Mouse (Mus musculus) heart, postnatal 10 days (tissue): ENCODE data around the gene Add3. TPM values are rescaled to one million over a fixed set of nuclear protein-coding genes. Genes with fewer than 3 reads are reported as not detected.

Experiments
- DNase-seq, 2 experiments: peaks; one replicate each; pipeline ENCODE4 v3.0.0; 2021
- intact Hi-C: fragments of 180-260 bp; cut with DNase I; formaldehyde crosslinking; loops from one replicate; pipeline ENCODE4 v1.15.1; 2025
- total RNA-seq, 2 experiments: library from RNA; stranded (reverse); gene quantifications; 2 replicates each; pipeline ENCODE4 v1.2.3; 2021

Gene Add3
- total RNA-seq, 2 experiments from 2014 or later = 79.2 to 83.7 TPM

DNA sequence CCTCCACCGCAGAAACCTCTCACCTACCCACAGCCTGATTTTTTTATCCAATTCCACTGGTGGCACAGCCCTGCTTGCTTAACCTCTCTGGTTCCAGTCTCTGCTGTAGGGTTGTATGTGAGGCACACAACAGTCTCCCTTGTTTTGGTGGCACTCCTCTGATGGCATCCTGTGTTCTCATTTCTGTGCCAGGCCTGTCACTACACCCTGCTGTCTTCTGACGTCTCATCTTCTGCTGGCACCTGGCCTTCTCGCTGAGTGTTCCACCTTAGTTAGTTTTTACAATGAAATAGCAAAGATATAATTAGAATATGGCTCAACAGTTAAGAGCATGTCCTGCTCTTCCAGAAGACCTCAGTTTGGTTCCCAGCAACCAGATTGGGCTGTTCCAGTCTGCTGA is 49.5 kb downstream of the Add3 start:
- intact Hi-C loops = loop anchor here (5.0 kb wide), 1 partner anchor 38 kb away; no protein-coding TSS in a partner anchor

DNA sequence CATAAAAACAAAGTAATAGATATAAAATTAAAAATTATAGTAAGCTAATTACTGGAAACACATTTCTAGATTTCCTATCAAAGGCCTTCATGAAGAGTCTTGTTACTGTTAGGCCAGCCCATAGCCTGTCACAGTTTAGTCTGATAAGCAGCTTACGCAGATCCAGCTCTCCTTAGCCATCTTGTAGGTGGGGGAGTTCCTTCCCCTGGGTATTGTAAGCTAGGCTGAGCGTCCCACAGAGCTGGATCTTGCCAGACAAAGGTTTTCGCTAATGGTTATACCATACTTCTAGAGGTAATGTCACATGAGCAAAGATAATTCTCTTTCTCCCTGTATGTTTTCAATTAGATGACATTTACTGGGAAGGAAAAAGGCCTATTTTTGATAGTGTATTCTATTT is 50.0 kb downstream of the Add3 start:
- no peak for DNase-seq
- intact Hi-C loops = loop anchor here (5.0 kb wide), 1 partner anchor 37 kb away; no protein-coding TSS in a partner anchor

More for the DNA sequence above, 49.5 kb downstream of the Add3 start:
- DNase-seq = no peak

- peak in 1 of 2 experiments; percentile 53 for DNase-seq
- intact Hi-C loops = loop anchor here (5.0 kb wide), 1 partner anchor 35 kb away; no protein-coding TSS in a partner anchor
Measured at GRCm38 (mm10) chr19:53191867-53192487, 51.7 kb downstream of the Add3 start.

- DNase-seq = no peak
- intact Hi-C loops = loop anchor here (5.0 kb wide), 1 partner anchor 34 kb away; no protein-coding TSS in a partner anchor
Measured at GRCm38 (mm10) chr19:53193190-53193589, 52.9 kb downstream of the Add3 start.

DNA sequence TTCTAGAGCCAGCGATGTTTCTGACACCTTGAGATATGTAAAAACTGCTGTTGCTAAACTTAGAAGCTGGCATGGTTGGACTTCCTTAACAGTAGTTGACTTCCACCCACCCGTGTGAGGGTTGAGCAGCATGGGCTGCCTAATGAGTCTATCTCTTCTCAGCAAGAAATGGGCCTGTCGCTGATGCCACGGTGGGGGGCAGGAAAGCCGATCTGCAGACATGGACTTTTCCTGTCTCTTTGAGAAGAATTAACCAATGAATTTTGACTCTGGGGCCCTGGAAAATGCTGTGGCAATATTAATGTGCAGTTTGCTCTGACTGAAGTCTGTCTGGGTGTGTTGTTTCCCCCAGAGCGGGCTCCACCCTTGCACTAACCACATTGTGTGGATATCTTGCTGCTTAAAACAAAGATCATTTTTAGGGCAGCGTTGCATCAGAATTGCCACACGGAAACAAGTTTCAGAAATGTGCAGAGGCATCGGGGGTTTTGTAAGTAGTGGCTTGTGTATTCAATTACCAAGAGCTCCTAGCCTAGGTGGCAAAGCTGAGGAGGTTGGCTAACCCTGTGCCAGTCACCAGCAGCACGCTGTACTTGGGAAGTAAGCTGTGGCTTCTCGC is 53.8 kb downstream of the Add3 start:
- DNase-seq = peak in 1 of 2 experiments; percentile 65
- intact Hi-C loops = loop anchor here (2.0 to 5.0 kb wide), 2 partner anchors 33 to 51 kb away; no protein-coding TSS in a partner anchor

DNA sequence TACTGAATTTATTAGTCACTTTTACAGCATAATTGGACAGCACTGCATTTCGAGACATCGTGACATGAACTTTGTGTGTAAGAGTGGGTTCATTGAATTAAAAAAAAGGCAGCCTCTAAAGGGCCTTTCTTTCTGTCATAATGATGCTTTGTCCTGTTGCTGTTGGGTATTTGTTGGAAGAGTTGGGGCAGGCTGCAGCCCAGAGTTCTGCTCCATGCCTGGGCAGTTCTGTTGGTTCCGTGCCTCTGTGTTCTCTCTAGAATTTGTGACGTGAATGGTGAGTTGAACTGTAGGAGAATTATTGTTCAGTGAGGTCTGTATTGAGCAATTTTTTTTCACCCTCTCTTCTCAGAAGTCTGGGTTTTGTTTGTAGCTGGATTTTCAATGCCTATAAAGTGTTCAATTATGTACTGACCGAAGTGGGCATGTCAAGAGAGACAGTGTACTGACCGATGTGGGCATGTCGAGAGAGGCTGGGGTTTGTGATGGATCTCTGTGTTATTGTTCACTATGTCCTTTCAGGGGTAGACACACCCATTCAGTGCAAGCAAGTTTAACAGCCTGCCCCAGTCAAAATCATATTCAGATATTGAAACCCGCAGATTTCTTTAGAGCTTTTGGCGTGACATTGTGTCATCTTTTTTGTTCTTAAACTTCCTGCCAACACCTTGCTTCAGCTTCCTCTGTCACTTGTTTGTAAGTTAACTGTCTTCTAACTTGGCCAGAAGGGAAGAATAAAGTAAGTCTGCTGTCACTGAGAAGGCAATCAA is 54.7 kb downstream of the Add3 start:
- intact Hi-C loops = loop anchor here (2.0 to 5.0 kb wide), 2 partner anchors 32 to 52 kb away; no protein-coding TSS in a partner anchor
- no peak for DNase-seq

- intact Hi-C loops = no loop called here
Measured at GRCm38 (mm10) chr19:53196961-53197360, 56.7 kb downstream of the Add3 start.

DNA sequence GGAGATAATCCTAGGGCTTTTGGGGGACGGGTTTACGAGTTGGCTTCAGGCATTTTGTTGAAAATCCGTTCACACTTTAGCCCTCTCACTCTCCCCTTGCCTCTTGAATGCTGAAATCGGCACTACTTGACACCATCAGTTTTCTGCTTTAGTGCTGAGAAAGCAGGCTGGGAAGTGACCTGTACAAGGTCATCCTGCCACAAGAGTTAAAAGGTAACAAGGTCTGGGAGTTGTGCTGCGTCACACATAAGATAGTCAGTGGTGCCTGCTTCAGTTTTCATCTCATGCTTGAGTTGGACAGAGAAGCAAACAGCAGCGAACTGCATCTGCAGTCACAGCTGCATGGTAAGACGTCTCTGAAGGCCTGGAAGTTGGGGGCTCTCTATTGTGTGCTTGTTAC is 57.5 kb downstream of the Add3 start:
- intact Hi-C loops = no loop called here
- DNase-seq = no peak

More at GRCm38 (mm10) chr19:53196961-53197360, 56.7 kb downstream of the Add3 start:
- no peak for DNase-seq

DNA sequence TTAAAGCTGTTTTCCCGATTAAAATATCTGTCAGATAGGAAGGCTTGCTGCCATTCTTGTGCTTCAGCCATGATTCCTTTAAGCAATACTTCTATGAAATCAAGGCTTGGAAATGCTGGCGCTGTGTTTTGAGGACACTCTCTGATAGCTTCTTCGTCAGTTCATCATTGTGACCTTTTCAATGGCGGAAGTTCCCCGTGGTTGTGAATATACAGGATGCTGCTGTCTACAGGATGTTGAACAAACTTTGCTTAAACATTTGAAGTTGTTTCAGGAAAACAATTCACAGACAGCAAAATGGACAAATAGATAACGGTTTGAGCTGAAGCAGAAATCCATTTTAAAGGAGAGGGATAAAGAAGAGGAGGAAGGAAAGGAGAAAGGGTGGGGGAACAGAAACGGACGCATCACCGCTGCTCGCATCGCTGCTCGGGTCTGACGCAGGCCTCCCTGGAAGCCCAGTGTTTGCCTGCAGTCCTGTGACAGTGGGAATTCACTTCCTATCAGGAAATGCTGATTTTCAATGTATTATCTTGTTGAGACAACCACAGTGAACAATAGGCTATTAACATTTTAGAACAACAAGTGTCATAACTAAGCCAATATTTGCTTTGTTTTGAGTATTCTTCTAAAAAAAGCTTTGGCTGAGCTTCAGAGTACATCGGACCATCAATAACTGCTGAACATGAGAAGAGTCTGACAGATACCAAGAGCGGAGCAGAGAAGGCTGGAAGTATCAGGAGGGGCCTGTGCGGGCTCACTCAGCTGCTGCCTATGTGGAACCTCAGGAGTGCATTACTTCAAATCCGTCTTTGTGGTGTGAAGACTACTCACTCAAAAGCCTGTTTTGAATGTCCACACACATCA is 58.7 kb downstream of the Add3 start:
- no peak for DNase-seq
- intact Hi-C loops = no loop called here

GRCm38 (mm10) chr19:53199711-53200110 is 59.5 kb downstream of the Add3 start:
- intact Hi-C loops = no loop called here
- no peak for DNase-seq

DNA sequence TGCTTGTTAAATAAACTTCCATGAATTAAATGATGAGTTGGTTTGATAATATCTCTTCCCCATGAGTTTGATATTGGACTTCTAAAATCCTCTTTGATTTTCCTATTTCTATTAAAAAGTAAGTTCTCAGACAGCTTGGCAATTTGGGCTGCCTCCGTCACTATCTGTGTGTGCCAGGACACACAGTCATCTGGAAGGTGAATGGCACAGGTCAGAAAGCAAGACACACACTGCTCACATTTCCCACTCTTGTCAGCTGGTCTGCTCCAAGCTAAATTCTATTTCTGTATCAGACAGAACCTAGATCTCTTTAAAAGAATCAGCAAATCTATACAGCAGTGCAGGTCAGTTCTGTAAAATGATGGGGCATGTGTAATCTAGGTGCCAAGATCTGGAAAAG is 61.9 kb downstream of the Add3 start:
- intact Hi-C loops = no loop called here

DNA sequence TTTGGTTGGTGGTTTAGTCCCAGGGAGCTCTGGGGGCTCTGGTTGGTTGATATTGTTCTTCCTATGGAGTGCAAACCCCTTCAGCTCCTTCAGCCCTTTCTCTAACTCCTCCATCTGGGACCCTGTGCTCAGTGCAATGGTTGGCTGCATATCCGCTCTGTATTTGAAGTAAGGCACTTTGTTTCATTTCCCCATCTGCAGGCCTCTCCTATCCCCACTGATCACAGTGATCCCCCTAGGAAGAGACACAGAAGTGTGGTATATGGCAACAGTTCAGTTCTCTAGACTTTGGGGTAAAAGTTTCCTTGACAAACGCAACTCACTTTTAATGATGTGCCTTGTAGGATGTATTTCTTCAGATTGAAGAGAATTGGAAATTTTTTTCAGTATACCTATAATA is 66.7 kb downstream of the Add3 start:
- intact Hi-C loops = no loop called here
- DNase-seq = no peak

More for the DNA sequence above, 61.9 kb downstream of the Add3 start:
- no peak for DNase-seq

DNA sequence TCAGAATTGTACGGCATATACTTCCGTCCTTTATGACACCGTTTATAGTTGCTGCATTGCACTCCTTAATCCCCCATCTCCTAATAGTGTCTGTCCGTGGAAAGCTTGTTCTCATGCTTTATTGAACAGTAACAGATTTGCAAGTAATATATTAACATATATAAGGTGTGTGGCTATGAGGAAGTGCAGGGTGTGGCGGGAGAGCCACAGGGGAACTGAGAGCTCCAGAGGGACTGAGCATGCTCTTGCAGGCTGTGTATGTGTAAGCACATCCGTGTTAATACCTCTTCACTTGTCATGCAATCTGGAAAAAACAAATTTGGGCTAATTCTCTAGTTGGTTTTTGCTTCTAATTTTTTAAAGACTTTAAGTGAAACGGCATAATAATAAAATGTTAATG is 68.6 kb downstream of the Add3 start:
- intact Hi-C loops = no loop called here
- no peak for DNase-seq

DNA sequence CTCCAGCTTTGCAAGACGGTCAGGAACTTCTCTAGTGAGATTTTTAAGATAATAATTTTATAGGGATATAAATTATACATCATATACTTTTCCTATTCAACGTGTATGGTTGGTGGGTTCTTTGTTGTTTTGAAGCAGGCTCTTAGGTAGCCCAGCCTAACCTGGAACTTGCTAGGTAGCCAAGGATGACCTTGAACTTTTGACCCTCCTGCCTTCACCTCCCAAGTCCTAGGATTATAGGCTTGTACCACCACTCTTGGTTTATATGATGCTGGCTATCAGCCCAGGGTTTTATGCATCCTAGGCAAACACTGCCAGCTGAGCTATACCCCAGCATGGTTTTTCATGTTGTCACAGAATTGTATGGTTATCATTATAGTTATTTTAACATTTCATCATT is 70.0 kb downstream of the Add3 start:
- no peak for DNase-seq
- intact Hi-C loops = no loop called here

GRCm38 (mm10) chr19:53215352-53215751 is 75.1 kb downstream of the Add3 start:
- intact Hi-C loops = loop anchor here (5.0 kb wide), 1 partner anchor 73 kb away; the partner anchor contains the start of gene Add3

DNA sequence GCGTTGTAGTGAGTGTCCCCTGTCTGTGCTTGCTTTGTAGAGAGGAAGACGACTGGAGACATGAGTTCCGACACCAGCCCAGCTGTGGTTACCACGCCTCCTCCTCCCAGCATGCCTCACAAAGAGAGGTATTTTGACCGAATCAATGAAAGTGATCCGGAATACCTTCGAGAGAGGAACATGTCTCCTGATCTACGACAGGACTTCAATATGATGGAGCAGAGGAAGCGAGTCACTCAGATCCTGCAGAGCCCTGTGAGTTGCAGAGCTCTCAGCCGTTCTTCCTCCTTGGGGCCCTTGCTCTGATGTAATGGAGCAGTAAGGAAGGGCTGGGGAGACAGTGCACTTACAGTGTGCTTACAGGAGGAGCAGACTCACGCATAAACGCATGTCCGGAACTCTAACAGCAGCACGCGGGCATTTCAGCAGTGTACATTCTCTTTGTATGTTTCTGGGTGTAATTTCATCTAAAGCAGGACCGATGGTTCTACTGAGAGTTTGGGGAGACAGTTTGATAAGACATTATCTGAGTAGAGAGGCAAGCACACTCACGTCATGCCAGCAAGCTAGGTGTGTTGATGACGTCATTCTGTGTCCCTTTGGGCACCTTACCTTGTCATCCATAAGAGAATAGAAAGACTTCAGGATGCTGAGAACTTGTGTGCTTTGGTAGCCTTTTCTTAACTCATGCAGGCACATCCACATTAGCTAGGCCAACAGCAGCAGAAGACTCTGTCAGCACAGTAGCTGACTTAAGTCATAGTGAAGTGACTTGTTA is 76.7 kb downstream of the Add3 start:
- no peak for DNase-seq
- intact Hi-C loops = loop anchor here (5.0 kb wide), 1 partner anchor 75 kb away; the partner anchor contains the start of gene Add3

More at GRCm38 (mm10) chr19:53215352-53215751, 75.1 kb downstream of the Add3 start:
- DNase-seq = no peak

DNA sequence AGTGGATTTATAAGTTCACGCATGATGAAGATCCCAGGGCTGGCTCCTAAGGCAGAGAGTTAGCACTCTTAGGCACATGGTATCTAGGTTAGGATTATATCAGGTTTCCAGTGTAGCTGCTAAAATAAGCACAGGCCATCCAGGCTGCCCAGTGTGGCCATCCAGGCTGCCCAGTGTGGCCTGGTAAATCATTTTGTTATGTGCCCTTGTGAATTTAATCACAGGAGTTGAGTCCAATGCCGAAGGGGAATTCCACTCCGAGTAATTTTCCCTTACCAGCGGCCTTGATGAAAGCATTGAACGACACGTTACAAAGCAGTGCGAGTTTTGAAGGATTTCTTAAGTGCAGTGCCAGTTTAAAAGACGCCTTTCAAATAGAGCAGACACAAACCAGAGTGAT is 77.6 kb downstream of the Add3 start:
- DNase-seq = peak; percentile 35 to 40
- intact Hi-C loops = loop anchor here (5.0 kb wide), 1 partner anchor 76 kb away; the partner anchor contains the start of gene Add3

GRCm38 (mm10) chr19:53219305-53219704 is 79.1 kb downstream of the Add3 start:
- DNase-seq = no peak
- intact Hi-C loops = loop anchor here (5.0 kb wide), 1 partner anchor 77 kb away; the partner anchor contains the start of gene Add3

GRCm38 (mm10) chr19:53221186-53221585 is 80.9 kb downstream of the Add3 start:
- intact Hi-C loops = no loop called here
- DNase-seq = no peak
